Mouse (Mus musculus): ENCODE data around the gene Map3k6. TPM values are rescaled to one million over a fixed set of nuclear protein-coding genes. Genes with fewer than 3 reads are reported as not detected.
A peak's percentile ranks its signal among the peaks of the same experiment; 100 is the strongest.

Gene Map3k6
- total and polyA plus RNA-seq, 2 experiments from 2014 or later = 2.7 to 13.8 TPM

- Histone ChIP-seq H3K36me3 (replicated peaks; ENCODE audit: control insufficient read depth, insufficient read depth, low read length) (peaks cover 48% of the 10 kb centered on the region), H3K4me1 (ENCODE audit: control insufficient read depth, insufficient read depth) (no peaks in the 10 kb centered on the region), H3K27ac (ENCODE audit: low read depth) (no peak overlapping the region), H3K9me3 (replicated peaks; ENCODE audit: control insufficient read depth, low read length) (no peaks in the 10 kb centered on the region), H3K9ac (replicated peaks; ENCODE audit: low read depth, low read length) (no peak overlapping the region), H3K27me3 (ENCODE audit: control insufficient read depth, insufficient read depth, low read length) (no peaks in the 10 kb centered on the region), H3K4me2 (ENCODE audit: low read depth, low read length) (no peak overlapping the region), H3K4me3 (ENCODE audit: low read depth, low read length) (no peak overlapping the region)
- TF ChIP-seq CTCF (IDR thresholded peaks at IDR 0.05; ENCODE audit: low read depth) = no peak
- TF ChIP-seq EP300 (IDR thresholded peaks at IDR 0.05; ENCODE audit: low read depth) = no peak
- WGBS = 92% methylated on average over 12 of the region's 12 CpGs
- no peak for ATAC-seq (ENCODE audit: insufficient read depth, low read depth)
- no peak for DNase-seq (ENCODE audit: low spot score)
Observed at GRCm38 (mm10) chr4:133266248-133266880, 25.7 kb downstream of the Map3k6 start.

DNA sequence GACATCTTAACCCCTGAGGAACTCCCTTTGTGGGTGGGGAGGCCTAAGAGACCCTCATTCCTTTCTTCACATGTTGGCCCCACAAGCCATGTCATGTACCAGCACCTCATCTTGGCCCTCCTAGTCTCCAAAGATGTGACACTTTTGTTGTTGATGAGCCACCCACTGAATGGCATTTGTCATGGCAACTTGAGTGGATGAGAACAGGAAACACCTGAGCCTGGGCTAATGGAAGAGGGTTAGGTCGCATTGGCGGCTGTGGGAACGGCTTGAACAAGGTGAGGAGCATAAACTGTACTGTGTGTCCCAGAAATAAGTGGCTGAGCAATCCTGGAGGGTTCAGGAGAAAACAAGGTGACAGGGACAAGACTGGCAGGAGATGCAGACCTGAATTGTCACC lies 28.3 kb downstream of the Map3k6 start:
- Histone ChIP-seq H3K27ac (ENCODE audit: low read depth) (no peak overlapping the region; the same call in 1 of the 2 replicates), H3K9ac (replicated peaks; ENCODE audit: low read depth, low read length) (no peak overlapping the region), H3K4me1 (ENCODE audit: control insufficient read depth, insufficient read depth) (no peaks in the 10 kb centered on the region), H3K27me3 (ENCODE audit: control insufficient read depth, insufficient read depth, low read length) (no peaks in the 10 kb centered on the region), H3K9me3 (replicated peaks; ENCODE audit: control insufficient read depth, low read length) (no peaks in the 10 kb centered on the region), H3K4me3 (ENCODE audit: low read depth, low read length) (no peak overlapping the region), H3K4me2 (ENCODE audit: low read depth, low read length) (no peak overlapping the region), H3K36me3 (replicated peaks; ENCODE audit: control insufficient read depth, insufficient read depth, low read length) (peaks cover 48% of the 10 kb centered on the region)
- TF ChIP-seq EP300 (IDR thresholded peaks at IDR 0.05; ENCODE audit: low read depth) = no peak
- no peak for TF ChIP-seq CTCF (IDR thresholded peaks at IDR 0.05; ENCODE audit: low read depth)
- DNase-seq (ENCODE audit: low spot score) (no peak), ATAC-seq (ENCODE audit: insufficient read depth, low read depth) (no peak)
- WGBS = 84% methylated on average over 3 of the region's 3 CpGs

GRCm38 (mm10) chr4:133269596-133269995 lies 29.0 kb downstream of the Map3k6 start:
- peaks cover 48% of the 10 kb centered on the region for H3K36me3 ChIP-seq (replicated peaks; ENCODE audit: control insufficient read depth, insufficient read depth, low read length)
- WGBS = 61% methylated on average over 3 of the region's 3 CpGs
- H3K27me3 ChIP-seq (ENCODE audit: control insufficient read depth, insufficient read depth, low read length) = no peaks in the 10 kb centered on the region
- H3K4me2 ChIP-seq (ENCODE audit: low read depth, low read length) = no peak overlapping the region
- DNase-seq (ENCODE audit: low spot score) (no peak), ATAC-seq (ENCODE audit: insufficient read depth, low read depth) (no peak)
- TF ChIP-seq CTCF (IDR thresholded peaks at IDR 0.05; ENCODE audit: low read depth) (no peak), EP300 (IDR thresholded peaks at IDR 0.05; ENCODE audit: low read depth) (no peak)
- H3K4me3 ChIP-seq (ENCODE audit: low read depth, low read length) = no peak overlapping the region
- H3K9ac ChIP-seq (replicated peaks; ENCODE audit: low read depth, low read length) = no peak overlapping the region
- no peaks in the 10 kb centered on the region for H3K9me3 ChIP-seq (replicated peaks; ENCODE audit: control insufficient read depth, low read length)
- H3K4me1 ChIP-seq (ENCODE audit: control insufficient read depth, insufficient read depth) = no peaks in the 10 kb centered on the region
- H3K27ac ChIP-seq (ENCODE audit: low read depth) = peak overlapping the region; percentile 41

- no peak overlapping the region for H3K27ac ChIP-seq (ENCODE audit: low read depth)
- no peaks in the 10 kb centered on the region for H3K9me3 ChIP-seq (replicated peaks; ENCODE audit: control insufficient read depth, low read length)
- peaks cover 36% of the 10 kb centered on the region for H3K36me3 ChIP-seq (replicated peaks; ENCODE audit: control insufficient read depth, insufficient read depth, low read length)
- TF ChIP-seq CTCF (IDR thresholded peaks at IDR 0.05; ENCODE audit: low read depth) = no peak
- no peak for TF ChIP-seq EP300 (IDR thresholded peaks at IDR 0.05; ENCODE audit: low read depth)
- no peak overlapping the region for H3K4me3 ChIP-seq (ENCODE audit: low read depth, low read length)
- no peak overlapping the region for H3K4me2 ChIP-seq (ENCODE audit: low read depth, low read length)
- no peak for ATAC-seq (ENCODE audit: insufficient read depth, low read depth)
- DNase-seq (ENCODE audit: low spot score) = no peak
- 90% methylated on average over 9 of the region's 9 CpGs for WGBS
- H3K9ac ChIP-seq (replicated peaks; ENCODE audit: low read depth, low read length) = no peak overlapping the region
- no peaks in the 10 kb centered on the region for H3K4me1 ChIP-seq (ENCODE audit: control insufficient read depth, insufficient read depth)
- H3K27me3 ChIP-seq (ENCODE audit: control insufficient read depth, insufficient read depth, low read length) = no peaks in the 10 kb centered on the region
Observed at GRCm38 (mm10) chr4:133270929-133271328, 30.3 kb downstream of the Map3k6 start.

- Histone ChIP-seq H3K9ac (replicated peaks; ENCODE audit: low read depth, low read length) (peak within 1 kb of the TSS; percentile 76), H3K9me3 (replicated peaks; ENCODE audit: control insufficient read depth, low read length) (no peaks in the 10 kb centered on the region), H3K36me3 (replicated peaks; ENCODE audit: control insufficient read depth, insufficient read depth, low read length) (no peaks in the 10 kb centered on the region), H3K4me2 (ENCODE audit: low read depth, low read length) (peak within 1 kb of the TSS; percentile 96), H3K4me1 (ENCODE audit: control insufficient read depth, insufficient read depth) (0 out of 2 replicates have a peak, but pooled peaks cover 11% of the 10 kb centered on the region), H3K27me3 (ENCODE audit: control insufficient read depth, insufficient read depth, low read length) (no peaks in the 10 kb centered on the region), H3K4me3 (ENCODE audit: low read depth, low read length) (peak within 1 kb of the TSS; percentile 80), H3K27ac (ENCODE audit: low read depth) (peak within 1 kb of the TSS; percentile 92)
- no peak for TF ChIP-seq CTCF (IDR thresholded peaks at IDR 0.05; ENCODE audit: low read depth)
- peak; percentile 84; the same call in 1 of the 2 replicates for TF ChIP-seq EP300 (IDR thresholded peaks at IDR 0.05; ENCODE audit: low read depth)
- ATAC-seq (ENCODE audit: insufficient read depth, low read depth) = peak; percentile 95
- DNase-seq (ENCODE audit: low spot score) = peak; percentile 93
- WGBS = under 1% methylated on average over 73 of the region's 73 CpGs
Observed at GRCm38 (mm10) chr4:133277104-133278026, 36.7 kb downstream of the Map3k6 start, which contains the start of gene Tmem222. Gene Tmem222 (minus strand): TSS chr4:133277792.

All from heart, postnatal 0 days (tissue).